Mouse (Mus musculus): ENCODE measurements around the gene Hs6st1. TPM values are rescaled to one million over a fixed set of nuclear protein-coding genes. Genes with fewer than 3 reads are reported as not detected.

Hs6st1 gene
- 4.5 TPM for polyA plus RNA-seq (2014; fragmentation: Illumina TruSeq; extraction: RNeasy Lipid Tissue Mini Kit (QIAGEN cat#74804); ENCODE audit: low replicate concordance)

DNA sequence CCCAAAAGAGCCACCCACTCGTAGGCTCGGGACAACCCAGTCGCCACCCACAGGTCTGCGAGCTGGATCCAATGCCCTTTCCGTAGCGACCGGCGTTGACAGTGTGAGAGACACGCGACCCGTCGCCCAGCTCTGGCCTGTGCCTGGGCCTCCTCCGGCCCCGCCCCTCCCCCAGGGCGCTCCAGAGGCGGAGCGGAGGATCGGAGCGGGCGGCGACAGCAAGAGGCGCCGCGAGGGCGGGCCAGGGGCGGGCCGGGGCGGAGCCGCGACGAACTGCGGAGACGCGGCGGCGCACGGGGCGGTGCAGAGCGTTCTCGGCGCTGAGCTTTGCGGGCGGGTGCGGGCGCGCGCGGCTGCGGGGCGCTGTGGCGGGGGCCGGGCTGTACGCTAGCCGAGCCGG is at the start of gene Hs6st1:
Gene Hs6st1 (plus strand): TSS at position 325 of the 400 bp plus-strand sequence.

Other genes starting within 250 kb of the Hs6st1 start
- 37.4 TPM for gene Uggt1, start 176.3 kb downstream of the Hs6st1 start, polyA plus RNA-seq (2014; fragmentation: Illumina TruSeq; extraction: RNeasy Lipid Tissue Mini Kit (QIAGEN cat#74804); ENCODE audit: low replicate concordance)
- 187 TPM for gene Neurl3, start 206.3 kb downstream of the Hs6st1 start, polyA plus RNA-seq (2014; fragmentation: Illumina TruSeq; extraction: RNeasy Lipid Tissue Mini Kit (QIAGEN cat#74804); ENCODE audit: low replicate concordance)
- gene Arid5a, start 239.3 kb downstream of the Hs6st1 start, polyA plus RNA-seq (2014; fragmentation: Illumina TruSeq; extraction: RNeasy Lipid Tissue Mini Kit (QIAGEN cat#74804); ENCODE audit: low replicate concordance): 0.07 TPM